Mouse (Mus musculus) hindbrain, embryonic 13.5 days (tissue): ENCODE data around the gene Zwilch. TPM values are rescaled to one million over a fixed set of nuclear protein-coding genes. Genes with fewer than 3 reads are reported as not detected.
A peak's percentile ranks its signal among the peaks of the same experiment; 100 is the strongest.

ENCODE experiments used
- ATAC-seq: fragments of 200-750 bp; cut with Nextera tagmentation; 2 replicates; pipeline ENCODE4 v1.8.0; 2017; ENCODE audit warnings: moderate TSS enrichment; ENCODE audit not compliant: low FRiP score
- H3K27ac ChIP-seq: fragments of 300-500 bp; sonication (generic); 2 replicates; pipeline ENCODE4 v1.5.1; 2015; ENCODE audit warnings: inconsistent platforms, mild to moderate bottlenecking, moderate library complexity
- H3K27me3 ChIP-seq: fragments of 300-500 bp; sonication (generic); 2 replicates; pipeline ENCODE4 v1.6.1; 2015; ENCODE audit warnings: mild to moderate bottlenecking, inconsistent platforms
- H3K36me3 ChIP-seq: fragments of 300-500 bp; sonication (generic); 2 replicates; pipeline ENCODE4 v1.6.1; 2015; ENCODE audit warnings: mild to moderate bottlenecking, inconsistent platforms
- H3K4me1 ChIP-seq: fragments of 300-500 bp; sonication (generic); replicated peaks from 2 replicates; pipeline ENCODE4 v1.6.1; 2015; ENCODE audit warnings: inconsistent platforms
- H3K4me2 ChIP-seq: fragments of 300-500 bp; sonication (generic); 2 replicates; pipeline ENCODE4 v1.6.1; 2015; ENCODE audit warnings: inconsistent platforms, mild to moderate bottlenecking, moderate library complexity
- H3K4me3 ChIP-seq: fragments of 300-500 bp; sonication (generic); 2 replicates; pipeline ENCODE4 v1.5.1; 2015; ENCODE audit warnings: mild to moderate bottlenecking, inconsistent platforms
- H3K9ac ChIP-seq: fragments of 300-500 bp; sonication (generic); 2 replicates; pipeline ENCODE4 v1.6.1; 2015; ENCODE audit warnings: mild to moderate bottlenecking, inconsistent platforms
- H3K9me3 ChIP-seq: fragments of 300-500 bp; sonication (generic); 2 replicates; pipeline ENCODE4 v1.6.1; 2016; ENCODE audit warnings: inconsistent platforms
- WGBS: fragments of 180-500 bp; shearing (Covaris S2); methylation state at CpG from one replicate; pipeline ENCODE4 v1.1.7; 2015; 5-methylcytosine and 5-hydroxymethylcytosine counted together
- polyA plus RNA-seq: library from polyadenylated mRNA; unstranded; fragments of >200 nt; fragmentation: Nextera tagmentation; extraction: Ambion mirVana; gene quantifications from 2 replicates; pipeline ENCODE4 v1.2.1, GENCODE M21; 2015

The Zwilch gene
- polyA plus RNA-seq, 1 experiment from 2014 or later = 6.5 TPM

GRCm38 (mm10) chr9:64122601-64123000 is 50.3 kb downstream of the Zwilch start:
- no peak overlapping the region for H3K4me2 ChIP-seq
- 92% methylated on average over 10 of the region's 10 CpGs for WGBS
- no peak overlapping the region for H3K27ac ChIP-seq
- ATAC-seq = no peak
- H3K27me3 ChIP-seq = no peaks in the 10 kb centered on the region
- H3K4me3 ChIP-seq = no peak overlapping the region
- no peak overlapping the region for H3K9ac ChIP-seq
- H3K4me1 ChIP-seq = no peaks in the 10 kb centered on the region
- no peaks in the 10 kb centered on the region for H3K9me3 ChIP-seq
- no peaks in the 10 kb centered on the region for H3K36me3 ChIP-seq

- H3K4me3 ChIP-seq = no peak overlapping the region
- no peak overlapping the region for H3K9ac ChIP-seq
- H3K4me1 ChIP-seq = no peaks in the 10 kb centered on the region
- H3K27me3 ChIP-seq = no peaks in the 10 kb centered on the region
- WGBS = 40% methylated on average over 11 of the region's 11 CpGs
- no peak overlapping the region for H3K27ac ChIP-seq
- no peaks in the 10 kb centered on the region for H3K9me3 ChIP-seq
- no peak overlapping the region for H3K4me2 ChIP-seq
- no peaks in the 10 kb centered on the region for H3K36me3 ChIP-seq
- no peak for ATAC-seq
Measured at GRCm38 (mm10) chr9:64120584-64121277, 52.2 kb downstream of the Zwilch start.

- Histone ChIP-seq H3K4me1 (no peaks in the 10 kb centered on the region), H3K4me2 (no peak overlapping the region), H3K27me3 (no peaks in the 10 kb centered on the region), H3K9me3 (no peaks in the 10 kb centered on the region), H3K27ac (no peak overlapping the region), H3K36me3 (no peaks in the 10 kb centered on the region), H3K4me3 (no peak overlapping the region), H3K9ac (no peak overlapping the region)
- WGBS = 34% methylated on average over 8 of the region's 8 CpGs
- ATAC-seq = no peak
Measured at GRCm38 (mm10) chr9:64119898-64120297, 53.0 kb downstream of the Zwilch start.

- Histone ChIP-seq H3K27ac (no peak within 1 kb of the TSS), H3K9ac (no peak within 1 kb of the TSS), H3K36me3 (no peaks in the 10 kb centered on the region), H3K9me3 (no peaks in the 10 kb centered on the region), H3K4me2 (no peak within 1 kb of the TSS), H3K4me1 (no peaks in the 10 kb centered on the region), H3K4me3 (no peak within 1 kb of the TSS), H3K27me3 (no peaks in the 10 kb centered on the region)
- no peak for ATAC-seq
- WGBS = 80% methylated on average over 3 of the region's 3 CpGs
Measured at GRCm38 (mm10) chr9:64116876-64117275, 56.0 kb downstream of the Zwilch start, which contains the start of gene Lctl. Gene Lctl (plus strand): TSS chr9:64117147.

GRCm38 (mm10) chr9:64115756-64116155 is 57.1 kb downstream of the Zwilch start:
- H3K4me1 ChIP-seq = no peaks in the 10 kb centered on the region
- H3K36me3 ChIP-seq = no peaks in the 10 kb centered on the region
- no peak overlapping the region for H3K9ac ChIP-seq
- no peak overlapping the region for H3K27ac ChIP-seq
- no peak overlapping the region for H3K4me2 ChIP-seq
- WGBS = 92% methylated on average over 6 of the region's 6 CpGs
- no peaks in the 10 kb centered on the region for H3K27me3 ChIP-seq
- no peak for ATAC-seq
- H3K4me3 ChIP-seq = no peak overlapping the region
- H3K9me3 ChIP-seq = no peaks in the 10 kb centered on the region

GRCm38 (mm10) chr9:64114646-64115045 is 58.3 kb downstream of the Zwilch start:
- Histone ChIP-seq H3K4me1 (no peaks in the 10 kb centered on the region), H3K27ac (no peak overlapping the region), H3K4me2 (no peak overlapping the region), H3K27me3 (no peaks in the 10 kb centered on the region), H3K9me3 (no peaks in the 10 kb centered on the region), H3K9ac (no peak overlapping the region), H3K4me3 (no peak overlapping the region), H3K36me3 (no peaks in the 10 kb centered on the region)
- WGBS = 42% methylated on average over 2 of the region's 2 CpGs
- no peak for ATAC-seq

GRCm38 (mm10) chr9:64110502-64110901 is 62.4 kb downstream of the Zwilch start:
- Histone ChIP-seq H3K4me2 (no peak overlapping the region), H3K27me3 (no peaks in the 10 kb centered on the region), H3K4me1 (no peaks in the 10 kb centered on the region), H3K27ac (no peak overlapping the region), H3K9ac (no peak overlapping the region), H3K9me3 (no peaks in the 10 kb centered on the region), H3K36me3 (no peaks in the 10 kb centered on the region), H3K4me3 (no peak overlapping the region)
- ATAC-seq = no peak
- WGBS = 97% methylated on average over 16 of the region's 16 CpGs

DNA sequence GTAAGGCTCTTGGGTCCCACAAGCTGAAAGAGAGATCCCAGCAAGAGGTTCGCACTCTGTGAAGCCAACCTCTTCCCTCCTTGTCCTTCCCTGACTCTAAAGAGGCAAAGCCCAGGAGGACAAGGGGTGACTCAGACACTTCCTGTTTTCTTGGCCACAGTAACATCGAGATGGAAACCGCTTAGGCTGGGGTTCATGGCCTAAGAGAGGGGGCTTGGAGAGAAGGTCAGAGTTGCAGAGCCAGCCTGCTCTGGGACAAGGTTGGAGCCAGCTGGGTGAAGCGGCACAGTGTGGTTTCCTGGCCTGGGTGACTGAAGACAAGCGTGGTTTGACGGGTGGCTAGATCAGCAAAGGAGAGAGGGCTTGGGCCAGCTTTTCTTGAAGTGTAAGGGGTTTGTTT is 67.6 kb downstream of the Zwilch start:
- no peaks in the 10 kb centered on the region for H3K36me3 ChIP-seq
- no peak for ATAC-seq
- no peak overlapping the region for H3K9ac ChIP-seq
- no peak overlapping the region for H3K27ac ChIP-seq
- H3K27me3 ChIP-seq = no peaks in the 10 kb centered on the region
- no peak overlapping the region for H3K4me3 ChIP-seq
- WGBS = 86% methylated on average over 6 of the region's 6 CpGs
- no peaks in the 10 kb centered on the region for H3K9me3 ChIP-seq
- H3K4me2 ChIP-seq = no peak overlapping the region
- no peaks in the 10 kb centered on the region for H3K4me1 ChIP-seq

DNA sequence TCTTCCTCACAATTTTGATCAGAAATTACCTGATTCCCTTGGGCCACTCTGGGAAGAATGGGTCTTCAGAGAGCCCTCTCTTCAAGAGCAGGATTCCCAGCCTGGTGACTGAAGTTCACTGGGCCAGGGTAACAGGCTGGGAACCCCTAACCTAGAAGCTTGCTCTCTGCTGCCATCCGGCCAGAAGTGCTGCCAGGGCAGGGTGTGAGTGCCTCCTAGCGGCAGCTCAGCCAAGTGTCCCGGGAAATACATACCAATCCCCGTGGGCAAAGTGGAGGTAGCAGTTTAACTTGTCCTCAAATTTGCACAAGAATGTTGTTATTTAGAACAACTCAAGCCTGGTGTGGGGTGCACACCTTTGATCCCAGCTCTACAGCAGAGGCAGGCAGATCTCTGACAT is 72.5 kb downstream of the Zwilch start:
- ATAC-seq = no peak

GRCm38 (mm10) chr9:64098282-64098681 is 74.6 kb downstream of the Zwilch start:
- H3K27me3 ChIP-seq = no peaks in the 10 kb centered on the region
- no peak for ATAC-seq
- 66% methylated on average over 4 of the region's 4 CpGs for WGBS

More for the DNA sequence above, 72.5 kb downstream of the Zwilch start:
- WGBS = 0% methylated on average over 4 of the region's 4 CpGs
- H3K4me1 ChIP-seq = no peaks in the 10 kb centered on the region
- no peak overlapping the region for H3K4me3 ChIP-seq
- no peak overlapping the region for H3K27ac ChIP-seq
- no peak overlapping the region for H3K9ac ChIP-seq
- H3K36me3 ChIP-seq = no peaks in the 10 kb centered on the region
- H3K27me3 ChIP-seq = no peaks in the 10 kb centered on the region
- no peaks in the 10 kb centered on the region for H3K9me3 ChIP-seq
- H3K4me2 ChIP-seq = no peak overlapping the region

GRCm38 (mm10) chr9:64094083-64094482 is 78.8 kb downstream of the Zwilch start:
- 47% methylated on average over 11 of the region's 11 CpGs for WGBS
- peaks cover 12% of the 10 kb centered on the region for H3K4me1 ChIP-seq
- ATAC-seq = peak; percentile 24; the same call in 1 of the 2 replicates

More at GRCm38 (mm10) chr9:64098282-64098681, 74.6 kb downstream of the Zwilch start:
- Histone ChIP-seq H3K9me3 (no peaks in the 10 kb centered on the region), H3K36me3 (no peaks in the 10 kb centered on the region), H3K4me3 (no peak overlapping the region), H3K4me1 (peaks cover 12% of the 10 kb centered on the region), H3K27ac (no peak overlapping the region), H3K9ac (no peak overlapping the region), H3K4me2 (no peak overlapping the region)

DNA sequence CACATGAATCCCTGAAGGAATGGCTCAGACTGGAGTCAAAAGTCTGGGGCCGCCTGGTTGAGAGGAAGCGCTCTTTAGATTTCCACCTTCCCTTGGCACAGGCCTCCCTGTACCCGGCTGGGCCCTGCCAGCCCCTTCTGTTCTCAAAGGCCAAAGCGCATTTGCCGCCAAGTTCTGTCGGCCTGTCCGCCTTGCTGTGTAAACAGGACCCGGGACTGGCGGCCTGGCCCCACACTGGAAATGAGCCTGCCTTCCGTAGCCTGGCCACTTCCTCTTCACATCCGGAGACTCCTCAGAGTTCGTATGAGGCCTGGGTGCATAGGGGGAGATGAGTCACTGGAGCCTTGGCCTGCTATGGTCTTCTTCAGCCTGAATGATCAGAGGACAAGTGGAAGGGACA is 83.9 kb downstream of the Zwilch start:
- Histone ChIP-seq H3K36me3 (no peaks in the 10 kb centered on the region), H3K27ac (no peak overlapping the region), H3K4me1 (peaks cover 17% of the 10 kb centered on the region), H3K27me3 (peaks cover 33% of the 10 kb centered on the region), H3K9me3 (no peaks in the 10 kb centered on the region), H3K9ac (no peak overlapping the region), H3K4me2 (no peak overlapping the region), H3K4me3 (no peak overlapping the region)
- 72% methylated on average over 12 of the region's 12 CpGs for WGBS
- ATAC-seq = no peak

More at GRCm38 (mm10) chr9:64094083-64094482, 78.8 kb downstream of the Zwilch start:
- Histone ChIP-seq H3K27ac (no peak overlapping the region), H3K27me3 (no peaks in the 10 kb centered on the region), H3K9me3 (no peaks in the 10 kb centered on the region), H3K4me2 (no peak overlapping the region), H3K36me3 (no peaks in the 10 kb centered on the region), H3K4me3 (no peak overlapping the region), H3K9ac (no peak overlapping the region)

- Histone ChIP-seq H3K27me3 (peaks cover 39% of the 10 kb centered on the region), H3K27ac (no peak overlapping the region), H3K4me3 (no peak overlapping the region), H3K9ac (no peak overlapping the region), H3K9me3 (no peaks in the 10 kb centered on the region), H3K36me3 (no peaks in the 10 kb centered on the region), H3K4me1 (peaks cover 18% of the 10 kb centered on the region), H3K4me2 (no peak overlapping the region)
- ATAC-seq = no peak
- WGBS = 94% methylated on average over 7 of the region's 7 CpGs
Measured at GRCm38 (mm10) chr9:64088346-64088745, 84.6 kb downstream of the Zwilch start.
